Mouse (Mus musculus) stomach, embryonic 14.5 days (tissue): Measurements from ENCODE around the gene Tax1bp3. TPM values are rescaled to one million over a fixed set of nuclear protein-coding genes. Genes with fewer than 3 reads are reported as not detected.

ENCODE experiments used
- ATAC-seq: fragments of 200-750 bp; cut with Nextera tagmentation; 2 replicates; pipeline ENCODE4 v1.8.0; 2017; ENCODE audit warnings: low read depth, moderate TSS enrichment; ENCODE audit not compliant: insufficient number of reproducible peaks, insufficient read depth, low FRiP score
- H3K27ac ChIP-seq: fragments of 300-500 bp; sonication (generic); 2 replicates; pipeline ENCODE4 v1.5.1; 2014; ENCODE audit warnings: mild to moderate bottlenecking, low read length, moderate library complexity, mixed read lengths
- H3K27me3 ChIP-seq: fragments of 300-500 bp; sonication (generic); 2 replicates; pipeline ENCODE4 v1.6.1; 2014; ENCODE audit warnings: low read length, control low read depth, mixed read lengths; ENCODE audit not compliant: control insufficient read depth, insufficient read depth
- H3K36me3 ChIP-seq: fragments of 300-500 bp; sonication (generic); 2 replicates; pipeline ENCODE4 v1.6.1; 2014; ENCODE audit warnings: mild to moderate bottlenecking, control low read depth, low read length, moderate library complexity, mixed read lengths; ENCODE audit not compliant: control insufficient read depth, insufficient read depth
- H3K4me1 ChIP-seq: fragments of 300-500 bp; sonication (generic); 2 replicates; pipeline ENCODE4 v1.6.1; 2014; ENCODE audit warnings: low read length, control low read depth, mixed read lengths; ENCODE audit not compliant: control insufficient read depth, insufficient read depth
- H3K4me2 ChIP-seq: fragments of 300-500 bp; sonication (generic); replicated peaks from 2 replicates; pipeline ENCODE4 v1.6.1; 2014; ENCODE audit warnings: low read depth, low read length, control low read depth
- H3K4me3 ChIP-seq: fragments of 300-500 bp; sonication (generic); 2 replicates; pipeline ENCODE4 v1.5.1; 2014; ENCODE audit warnings: low read depth, low read length, control low read depth
- H3K9ac ChIP-seq: fragments of 300-500 bp; sonication (generic); replicated peaks from 2 replicates; pipeline ENCODE4 v1.6.1; 2014; ENCODE audit warnings: low read depth, mild to moderate bottlenecking, control low read depth, low read length, moderate library complexity, mixed read lengths
- H3K9me3 ChIP-seq: fragments of 300-500 bp; sonication (generic); 2 replicates; pipeline ENCODE4 v1.6.1; 2016; ENCODE audit warnings: low read depth, low read length, control low read depth; ENCODE audit not compliant: control insufficient read depth
- WGBS: fragments of 180-500 bp; shearing (Covaris S2); extraction: QIAGEN DNeasy Blood & Tissue Kit; methylation state at CpG from one replicate; pipeline ENCODE4 v1.1.7; 2014; 5-methylcytosine and 5-hydroxymethylcytosine counted together
- polyA plus RNA-seq: library from polyadenylated mRNA; unstranded; fragments of >200 nt; fragmentation: Nextera tagmentation; extraction: Ambion mirVana; gene quantifications from 2 replicates; pipeline ENCODE4 v1.2.1, GENCODE M21; 2014

The Tax1bp3 gene
- polyA plus RNA-seq, 1 experiment from 2014 or later = 253 TPM

GRCm38 (mm10) chr11:73146026-73146974 lies 30.6 kb upstream of the Tax1bp3 start:
- WGBS = 59% methylated on average over 11 of the region's 11 CpGs

DNA sequence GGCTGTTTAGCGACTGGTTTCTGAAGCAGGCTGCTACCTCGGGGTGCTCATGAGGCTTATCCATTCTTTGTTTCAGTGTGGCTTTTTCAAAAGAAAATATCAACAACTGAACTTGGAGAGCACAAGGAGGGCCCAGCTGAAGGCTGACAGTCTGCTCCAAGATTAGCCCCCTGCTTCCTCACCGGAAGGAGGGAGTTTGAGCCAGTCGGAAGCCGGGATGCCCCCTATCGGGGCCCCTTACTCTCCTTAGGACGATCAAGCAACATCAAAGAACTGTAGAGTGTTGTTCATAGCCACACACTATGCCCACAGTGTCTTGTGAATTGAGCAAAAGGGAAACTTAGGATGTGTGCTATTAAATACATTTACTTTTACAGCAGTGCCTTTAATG lies 29.9 kb upstream of the Tax1bp3 start:
- ATAC-seq = no peak
- Histone ChIP-seq H3K4me1 (no peaks in the 10 kb centered on the region), H3K9me3 (no peaks in the 10 kb centered on the region), H3K4me3 (no peak overlapping the region), H3K27me3 (no peaks in the 10 kb centered on the region), H3K27ac (no peak overlapping the region), H3K9ac (no peak overlapping the region), H3K36me3 (no peaks in the 10 kb centered on the region), H3K4me2 (no peak overlapping the region)
- 67% methylated on average over 7 of the region's 7 CpGs for WGBS

More at GRCm38 (mm10) chr11:73146026-73146974, 30.6 kb upstream of the Tax1bp3 start:
- no peaks in the 10 kb centered on the region for H3K9me3 ChIP-seq
- H3K9ac ChIP-seq = no peak overlapping the region
- no peaks in the 10 kb centered on the region for H3K4me1 ChIP-seq
- no peaks in the 10 kb centered on the region for H3K27me3 ChIP-seq
- H3K4me3 ChIP-seq = no peak overlapping the region
- ATAC-seq = no peak
- no peak overlapping the region for H3K4me2 ChIP-seq
- no peaks in the 10 kb centered on the region for H3K36me3 ChIP-seq
- H3K27ac ChIP-seq = no peak overlapping the region

GRCm38 (mm10) chr11:73148209-73148608 lies 28.7 kb upstream of the Tax1bp3 start:
- Histone ChIP-seq H3K4me2 (no peak overlapping the region), H3K27ac (no peak overlapping the region), H3K36me3 (no peaks in the 10 kb centered on the region), H3K27me3 (no peaks in the 10 kb centered on the region), H3K9me3 (no peaks in the 10 kb centered on the region), H3K4me3 (no peak overlapping the region), H3K4me1 (no peaks in the 10 kb centered on the region), H3K9ac (no peak overlapping the region)
- no peak for ATAC-seq
- WGBS = 85% methylated on average over 9 of the region's 9 CpGs

GRCm38 (mm10) chr11:73155071-73155470 lies 21.8 kb upstream of the Tax1bp3 start:
- no peak overlapping the region for H3K4me2 ChIP-seq
- no peaks in the 10 kb centered on the region for H3K36me3 ChIP-seq
- 0 out of 2 replicates have a peak, but pooled peaks cover 6% of the 10 kb centered on the region for H3K27me3 ChIP-seq
- H3K4me1 ChIP-seq = no peaks in the 10 kb centered on the region
- H3K9ac ChIP-seq = no peak overlapping the region
- no peak for ATAC-seq
- H3K9me3 ChIP-seq = no peaks in the 10 kb centered on the region
- 71% methylated on average over 6 of the region's 6 CpGs for WGBS
- no peak overlapping the region for H3K27ac ChIP-seq
- H3K4me3 ChIP-seq = no peak overlapping the region

- H3K4me2 ChIP-seq = peak within 1 kb of the TSS; percentile 84
- 3% methylated on average over 43 of the region's 49 CpGs for WGBS
- no peaks in the 10 kb centered on the region for H3K4me1 ChIP-seq
- H3K27ac ChIP-seq = no peak within 1 kb of the TSS
- H3K36me3 ChIP-seq = no peaks in the 10 kb centered on the region
- 0 out of 2 replicates have a peak, but pooled peaks cover 8% of the 10 kb centered on the region for H3K27me3 ChIP-seq
- ATAC-seq = peak; percentile 24; the same call in 1 of the 2 replicates
- H3K4me3 ChIP-seq = peak within 1 kb of the TSS; percentile 37
- no peaks in the 10 kb centered on the region for H3K9me3 ChIP-seq
- H3K9ac ChIP-seq = 0 out of 2 replicates have a peak within 1 kb of the TSS, but pooled peaks have one; percentile 19
Measured at GRCm38 (mm10) chr11:73159957-73160810, 16.7 kb upstream of the Tax1bp3 start, which contains the start of gene P2rx5. TSS of gene P2rx5 (plus strand) at chr11:73160421.

- H3K27me3 ChIP-seq = 0 out of 2 replicates have a peak, but pooled peaks cover 8% of the 10 kb centered on the region
- no peaks in the 10 kb centered on the region for H3K4me1 ChIP-seq
- H3K27ac ChIP-seq = no peak overlapping the region
- peak overlapping the region; percentile 37 for H3K4me3 ChIP-seq
- H3K4me2 ChIP-seq = peak overlapping the region; percentile 84
- H3K9me3 ChIP-seq = no peaks in the 10 kb centered on the region
- 24% methylated on average over 6 of the region's 6 CpGs for WGBS
- no peaks in the 10 kb centered on the region for H3K36me3 ChIP-seq
- H3K9ac ChIP-seq = 0 out of 2 replicates have a peak overlapping the region, but pooled peaks have one; percentile 19
- ATAC-seq = 0 out of 2 replicates have a peak, but pooled peaks have one; percentile 6
Measured at GRCm38 (mm10) chr11:73160811-73161200, 16.1 kb upstream of the Tax1bp3 start.

DNA sequence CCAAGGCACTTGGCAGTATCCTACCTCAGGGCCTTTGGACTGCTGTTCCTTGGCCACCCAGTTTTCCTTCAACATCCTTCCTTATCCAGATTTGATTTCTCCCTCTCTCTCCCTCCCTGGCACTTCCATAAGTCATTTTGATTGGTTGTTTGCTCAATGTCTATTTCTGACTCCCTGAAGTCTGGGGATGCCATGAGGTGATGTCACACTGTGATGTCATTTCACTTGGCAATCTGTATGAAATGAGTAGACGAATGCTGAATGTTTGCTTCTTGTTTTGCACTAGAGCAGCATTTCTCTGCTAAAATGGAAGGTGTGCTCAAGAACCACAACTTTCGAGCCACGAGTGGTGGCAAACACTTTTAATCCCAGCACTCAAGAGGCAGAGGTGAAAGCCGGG lies 15.3 kb upstream of the Tax1bp3 start:
- Histone ChIP-seq H3K9me3 (no peaks in the 10 kb centered on the region), H3K4me2 (no peak overlapping the region), H3K36me3 (no peaks in the 10 kb centered on the region), H3K9ac (no peak overlapping the region), H3K27ac (no peak overlapping the region), H3K4me1 (peaks cover 6% of the 10 kb centered on the region; the same call in 1 of the 2 replicates), H3K4me3 (no peak overlapping the region), H3K27me3 (0 out of 2 replicates have a peak, but pooled peaks cover 8% of the 10 kb centered on the region)
- no peak for ATAC-seq
- WGBS = 89% methylated on average over 4 of the region's 4 CpGs

GRCm38 (mm10) chr11:73162284-73162683 lies 14.6 kb upstream of the Tax1bp3 start:
- no peaks in the 10 kb centered on the region for H3K9me3 ChIP-seq
- no peak overlapping the region for H3K9ac ChIP-seq
- 0 out of 2 replicates have a peak, but pooled peaks cover 8% of the 10 kb centered on the region for H3K27me3 ChIP-seq
- no peak overlapping the region for H3K27ac ChIP-seq
- H3K4me3 ChIP-seq = no peak overlapping the region
- ATAC-seq = no peak
- H3K4me2 ChIP-seq = no peak overlapping the region
- no peaks in the 10 kb centered on the region for H3K36me3 ChIP-seq
- peaks cover 6% of the 10 kb centered on the region; the same call in 1 of the 2 replicates for H3K4me1 ChIP-seq
- 43% methylated on average over 5 of the region's 5 CpGs for WGBS
